Mouse (Mus musculus) heart, embryonic 14.5 days (tissue): ENCODE data around the gene Map3k9. TPM values are rescaled to one million over a fixed set of nuclear protein-coding genes. Genes with fewer than 3 reads are reported as not detected.

Experiments used
- ATAC-seq: fragments of 200-750 bp; cut with Nextera tagmentation; 2 replicates; pipeline ENCODE4 v1.8.0; 2017; ENCODE audit warnings: low read depth, moderate TSS enrichment; ENCODE audit not compliant: insufficient number of reproducible peaks, insufficient read depth, low FRiP score
- H3K27ac ChIP-seq, 2 experiments: fragments of 200-500 bp in 1 of 2; fragments of 300-500 bp in 1 of 2; sonication (generic) in 1 of 2; replicated peaks in 1 of 2; 2 replicates each; pipeline ENCODE4 v1.5.1; 2012 to 2014; ENCODE audit warnings: low read depth in 2 of 2, low read length in 2 of 2, control low read depth in 1 of 2, mild to moderate bottlenecking in 1 of 2, mixed read lengths in 1 of 2; ENCODE audit not compliant: control insufficient read depth in 1 of 2, insufficient read depth in 1 of 2
- H3K27me3 ChIP-seq: fragments of 300-500 bp; sonication (generic); 2 replicates; pipeline ENCODE4 v1.6.1; 2014; ENCODE audit warnings: mild to moderate bottlenecking, low read length, control low read depth; ENCODE audit not compliant: control insufficient read depth, insufficient read depth
- H3K36me3 ChIP-seq: fragments of 300-500 bp; sonication (generic); 2 replicates; pipeline ENCODE4 v1.6.1; 2014; ENCODE audit warnings: mild to moderate bottlenecking, control low read depth, low read length, mixed read lengths; ENCODE audit not compliant: control insufficient read depth, insufficient read depth
- H3K4me1 ChIP-seq, 2 experiments: fragments of 200-500 bp in 1 of 2; fragments of 300-500 bp in 1 of 2; sonication (generic) in 1 of 2; 2 replicates each; pipeline ENCODE4 v1.6.1; 2012 to 2014; ENCODE audit warnings: low read length in 2 of 2, control low read depth in 1 of 2, mixed read lengths in 1 of 2; ENCODE audit not compliant: control insufficient read depth in 2 of 2, insufficient read depth in 2 of 2
- H3K4me2 ChIP-seq: fragments of 300-500 bp; sonication (generic); 2 replicates; pipeline ENCODE4 v1.6.1; 2014; ENCODE audit warnings: mild to moderate bottlenecking, low read length
- H3K4me3 ChIP-seq, 2 experiments: fragments of 200-500 bp in 1 of 2; fragments of 300-500 bp in 1 of 2; sonication (generic) in 1 of 2; 2 replicates each; pipeline ENCODE4 v1.5.1; 2012 to 2014; ENCODE audit warnings: low read length in 2 of 2, mild to moderate bottlenecking in 2 of 2, control low read depth in 1 of 2, low read depth in 1 of 2, moderate library complexity in 1 of 2; ENCODE audit not compliant: control insufficient read depth in 1 of 2, insufficient read depth in 1 of 2
- H3K9ac ChIP-seq: fragments of 300-500 bp; sonication (generic); 2 replicates; pipeline ENCODE4 v1.6.1; 2014; ENCODE audit warnings: mild to moderate bottlenecking, low read length
- H3K9me3 ChIP-seq: fragments of 300-500 bp; sonication (generic); 2 replicates; pipeline ENCODE4 v1.6.1; 2016; ENCODE audit warnings: low read length, control low read depth; ENCODE audit not compliant: control insufficient read depth
- WGBS: fragments of 180-500 bp; shearing (Covaris S2); extraction: QIAGEN DNeasy Blood & Tissue Kit; methylation state at CpG from one replicate; pipeline ENCODE4 v1.1.7; 2014; 5-methylcytosine and 5-hydroxymethylcytosine counted together
- polyA plus RNA-seq: library from polyadenylated mRNA; unstranded; fragments of >200 nt; fragmentation: Nextera tagmentation; extraction: Ambion mirVana; gene quantifications from 2 replicates; pipeline ENCODE4 v1.2.1, GENCODE M21; 2014

Map3k9 gene
- polyA plus RNA-seq, 1 experiment from 2014 or later: 0.24 TPM

GRCm38 (mm10) chr12:81675557-81675956 is 105.4 kb downstream of the Map3k9 start:
- Histone ChIP-seq H3K9me3 (no peaks in the 10 kb centered on the region), H3K9ac (no peak overlapping the region), H3K4me1 (no peaks in the 10 kb centered on the region; a peak in 1 of 4 replicates), H3K27me3 (no peaks in the 10 kb centered on the region), H3K4me3 (no peak overlapping the region), H3K36me3 (no peaks in the 10 kb centered on the region), H3K4me2 (no peak overlapping the region), H3K27ac (no peak overlapping the region)
- no peak for ATAC-seq
- 40% methylated on average over 2 of the region's 2 CpGs for WGBS

Other genes starting within 250 kb of the Map3k9 start
- gene Gm20498, start 248.3 kb downstream of the Map3k9 start, polyA plus RNA-seq: 26.2 and 35.2 TPM in 2 replicates
- gene Synj2bp, start 248.3 kb downstream of the Map3k9 start, polyA plus RNA-seq: 37.1 and 37.9 TPM in 2 replicates
- gene Adam21, start 212.7 kb downstream of the Map3k9 start, polyA plus RNA-seq: 0.08 and 0.32 TPM in 2 replicates
- 50.6 and 51.6 TPM in 2 replicates for gene Med6, start 186.2 kb downstream of the Map3k9 start, polyA plus RNA-seq
- 2.6 and 3.3 TPM in 2 replicates for gene Ttc9, start 149.9 kb downstream of the Map3k9 start, polyA plus RNA-seq
- 15.4 and 17.4 TPM in 2 replicates for gene Pcnx, start 78.8 kb upstream of the Map3k9 start, polyA plus RNA-seq